Mouse (Mus musculus): ENCODE results near the gene St7.

- TF ChIP-seq E2F4 (IDR thresholded peaks at IDR 0.05; ENCODE audit: insufficient read depth) (no peak), TCF12 (IDR thresholded peaks at IDR 0.05; ENCODE audit: insufficient read depth, poor library complexity, severe bottlenecking) (no peak), POLR2A (IDR thresholded peaks at IDR 0.05; ENCODE audit: insufficient read length, low read depth) (no peak), POLR2AphosphoS2 (IDR thresholded peaks at IDR 0.05; ENCODE audit: insufficient read length, low read depth) (no peak), MAX (IDR thresholded peaks at IDR 0.05; ENCODE audit: low read depth) (no peak), CEBPB (IDR thresholded peaks at IDR 0.05; ENCODE audit: insufficient read depth, poor library complexity, severe bottlenecking) (no peak)
Measured at GRCm38 (mm10) chr6:17835693-17836092, 143.0 kb downstream of the St7 start.
